Mouse (Mus musculus): ENCODE measurements around the gene Apaf1. TPM values are rescaled to one million over a fixed set of nuclear protein-coding genes. Genes with fewer than 3 reads are reported as not detected.

Gene Apaf1
- polyA plus RNA-seq, 1 experiment from 2014 or later, result 35.9 TPM

GRCm38 (mm10) chr10:91001421-91001820 is 81.1 kb downstream of the Apaf1 start:
- no peak overlapping the region for H3K27ac ChIP-seq
- no peak for ATAC-seq (ENCODE audit: low FRiP score)
- no peaks in the 10 kb centered on the region for H3K4me1 ChIP-seq
- peaks cover 14% of the 10 kb centered on the region for H3K36me3 ChIP-seq
- H3K4me3 ChIP-seq, result no peak overlapping the region
- H3K27me3 ChIP-seq, result no peaks in the 10 kb centered on the region
- no peak overlapping the region for H3K9ac ChIP-seq
- H3K4me2 ChIP-seq (replicated peaks), result no peak overlapping the region
- WGBS, result 75% methylated on average over 13 of the region's 13 CpGs
- H3K9me3 ChIP-seq (replicated peaks), result no peaks in the 10 kb centered on the region

DNA sequence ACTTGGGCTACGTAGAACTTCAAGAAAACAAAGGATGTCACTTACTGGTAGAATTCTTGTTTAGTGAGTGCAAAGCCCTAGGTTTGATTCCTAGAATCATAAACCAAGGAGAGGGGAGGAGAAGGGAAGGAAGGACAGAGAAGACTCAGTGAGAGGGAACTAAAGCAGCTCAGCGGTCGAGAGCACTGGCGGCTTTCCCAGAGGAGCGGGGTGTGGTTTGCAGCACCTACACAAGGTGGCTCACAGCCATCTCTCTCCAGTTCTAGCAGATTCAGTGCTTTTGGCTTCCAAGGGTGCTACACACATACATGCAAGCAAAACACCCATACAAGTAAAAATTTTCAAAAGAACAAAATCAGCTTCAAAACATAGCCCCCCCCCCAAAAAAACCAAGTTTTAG is 82.7 kb downstream of the Apaf1 start:
- no peaks in the 10 kb centered on the region for H3K9me3 ChIP-seq (replicated peaks)
- no peak overlapping the region for H3K27ac ChIP-seq
- H3K4me3 ChIP-seq, result no peak overlapping the region
- 91% methylated on average over 5 of the region's 5 CpGs for WGBS
- no peaks in the 10 kb centered on the region for H3K4me1 ChIP-seq
- peaks cover 26% of the 10 kb centered on the region for H3K36me3 ChIP-seq
- no peak overlapping the region for H3K9ac ChIP-seq
- no peak for ATAC-seq (ENCODE audit: low FRiP score)
- no peaks in the 10 kb centered on the region for H3K27me3 ChIP-seq
- no peak overlapping the region for H3K4me2 ChIP-seq (replicated peaks)

- WGBS, result 85% methylated on average over 5 of the region's 5 CpGs
- Histone ChIP-seq H3K9ac (no peak overlapping the region), H3K27ac (no peak overlapping the region), H3K4me1 (no peaks in the 10 kb centered on the region), H3K27me3 (no peaks in the 10 kb centered on the region), H3K9me3 (replicated peaks) (no peaks in the 10 kb centered on the region), H3K4me2 (replicated peaks) (no peak overlapping the region), H3K36me3 (peaks cover 33% of the 10 kb centered on the region), H3K4me3 (no peak overlapping the region)
- no peak for ATAC-seq (ENCODE audit: low FRiP score)
Observed at GRCm38 (mm10) chr10:90993869-90994268, 88.7 kb downstream of the Apaf1 start.

GRCm38 (mm10) chr10:90992237-90992636 is 90.3 kb downstream of the Apaf1 start:
- peaks cover 30% of the 10 kb centered on the region for H3K36me3 ChIP-seq

GRCm38 (mm10) chr10:90990340-90990739 is 92.2 kb downstream of the Apaf1 start:
- no peak overlapping the region for H3K27ac ChIP-seq
- no peak overlapping the region for H3K9ac ChIP-seq
- H3K4me1 ChIP-seq, result no peaks in the 10 kb centered on the region
- ATAC-seq (ENCODE audit: low FRiP score), result no peak
- no peaks in the 10 kb centered on the region for H3K27me3 ChIP-seq
- WGBS, result 88% methylated on average over 6 of the region's 6 CpGs
- no peaks in the 10 kb centered on the region for H3K9me3 ChIP-seq (replicated peaks)
- no peak overlapping the region for H3K4me3 ChIP-seq
- no peak overlapping the region for H3K4me2 ChIP-seq (replicated peaks)
- peaks cover 15% of the 10 kb centered on the region for H3K36me3 ChIP-seq

More at GRCm38 (mm10) chr10:90992237-90992636, 90.3 kb downstream of the Apaf1 start:
- H3K4me1 ChIP-seq, result no peaks in the 10 kb centered on the region
- no peaks in the 10 kb centered on the region for H3K27me3 ChIP-seq
- H3K9me3 ChIP-seq (replicated peaks), result no peaks in the 10 kb centered on the region
- no peak overlapping the region for H3K4me3 ChIP-seq
- 90% methylated on average over 6 of the region's 6 CpGs for WGBS
- no peak overlapping the region for H3K9ac ChIP-seq
- ATAC-seq (ENCODE audit: low FRiP score), result no peak
- no peak overlapping the region for H3K4me2 ChIP-seq (replicated peaks)
- H3K27ac ChIP-seq, result no peak overlapping the region

DNA sequence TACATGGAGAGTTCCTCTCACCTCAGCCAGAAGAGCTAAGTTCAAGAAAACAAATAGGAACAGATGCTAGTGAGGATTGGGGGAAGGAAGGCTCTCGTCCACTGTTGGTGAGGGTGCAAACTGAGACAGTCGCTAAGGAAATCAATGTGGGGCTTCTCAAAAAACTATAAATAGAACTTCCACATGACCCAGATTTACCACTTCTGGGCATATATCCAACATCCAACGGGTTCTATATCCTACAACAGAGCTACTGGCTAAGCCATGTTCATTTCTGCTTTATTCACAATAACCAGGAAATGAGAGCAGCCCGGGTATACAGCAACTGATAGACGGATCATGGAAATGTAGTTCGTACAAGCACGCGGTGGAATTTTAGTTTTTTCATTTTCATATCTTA is 99.5 kb downstream of the Apaf1 start:
- no peak for ATAC-seq (ENCODE audit: low FRiP score)
- no peak overlapping the region for H3K4me2 ChIP-seq (replicated peaks)

DNA sequence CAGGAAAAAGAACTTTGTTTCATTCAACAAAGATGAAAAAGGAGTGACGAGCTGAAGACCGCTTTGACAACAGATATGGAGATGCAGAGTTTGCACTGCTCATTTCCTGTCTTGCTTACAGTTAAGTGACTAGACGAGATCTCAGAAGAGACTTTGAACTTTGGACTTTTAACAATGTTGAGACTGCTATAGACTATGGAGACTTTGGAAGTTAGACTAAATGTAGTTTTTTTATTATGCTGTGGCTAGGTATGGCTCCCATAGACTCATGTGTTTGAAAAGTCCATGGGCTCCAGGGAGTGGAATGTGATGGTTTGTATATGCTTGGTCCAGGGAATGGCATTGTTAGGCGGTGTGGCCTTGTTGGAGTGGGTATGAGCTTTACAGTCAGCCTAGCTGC is 100.8 kb downstream of the Apaf1 start:
- no peak for ATAC-seq (ENCODE audit: low FRiP score)
- H3K36me3 ChIP-seq, result no peaks in the 10 kb centered on the region
- no peak overlapping the region for H3K9ac ChIP-seq
- no peak overlapping the region for H3K4me2 ChIP-seq (replicated peaks)
- H3K27ac ChIP-seq, result no peak overlapping the region
- no peak overlapping the region for H3K4me3 ChIP-seq
- H3K9me3 ChIP-seq (replicated peaks), result no peaks in the 10 kb centered on the region
- no peaks in the 10 kb centered on the region; the same call in 1 of the 2 replicates for H3K4me1 ChIP-seq
- WGBS, result 88% methylated on average over 4 of the region's 4 CpGs
- no peaks in the 10 kb centered on the region for H3K27me3 ChIP-seq

More for the DNA sequence above, 99.5 kb downstream of the Apaf1 start:
- Histone ChIP-seq H3K27ac (no peak overlapping the region), H3K36me3 (no peaks in the 10 kb centered on the region), H3K9me3 (replicated peaks) (no peaks in the 10 kb centered on the region), H3K9ac (no peak overlapping the region), H3K27me3 (no peaks in the 10 kb centered on the region), H3K4me3 (no peak overlapping the region), H3K4me1 (no peaks in the 10 kb centered on the region; the same call in 1 of the 2 replicates)
- 87% methylated on average over 8 of the region's 8 CpGs for WGBS

DNA sequence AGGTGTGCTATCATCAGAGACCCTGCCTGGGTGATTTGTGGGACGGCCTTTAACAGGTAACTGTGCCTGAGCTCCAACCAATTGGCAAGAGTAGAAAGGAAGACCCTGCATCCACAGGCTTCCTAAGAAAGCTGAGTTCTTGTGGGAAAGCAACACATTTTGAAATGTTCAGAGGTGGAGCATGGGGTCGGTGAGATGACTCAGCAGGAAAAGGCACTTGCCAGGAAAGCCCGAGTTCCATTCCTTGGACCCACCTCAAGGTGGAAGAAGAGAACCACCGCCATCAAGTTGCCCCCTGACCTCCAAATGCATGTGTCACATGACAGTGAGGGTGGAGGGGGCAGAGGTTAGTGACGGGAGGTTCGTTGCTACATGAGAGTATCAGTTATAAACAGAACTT is 108.1 kb downstream of the Apaf1 start:
- Histone ChIP-seq H3K9me3 (replicated peaks) (no peaks in the 10 kb centered on the region), H3K4me3 (no peak overlapping the region), H3K9ac (no peak overlapping the region), H3K36me3 (no peaks in the 10 kb centered on the region), H3K27ac (no peak overlapping the region), H3K27me3 (peaks cover 8% of the 10 kb centered on the region), H3K4me2 (replicated peaks) (no peak overlapping the region), H3K4me1 (peaks cover 9% of the 10 kb centered on the region)
- ATAC-seq (ENCODE audit: low FRiP score), result no peak
- 87% methylated on average over 6 of the region's 6 CpGs for WGBS

- 64% methylated on average over 2 of the region's 2 CpGs for WGBS
- H3K4me1 ChIP-seq, result peaks cover 12% of the 10 kb centered on the region
- no peak overlapping the region for H3K27ac ChIP-seq
- H3K4me2 ChIP-seq (replicated peaks), result no peak overlapping the region
- ATAC-seq (ENCODE audit: low FRiP score), result no peak
- peaks cover 12% of the 10 kb centered on the region for H3K27me3 ChIP-seq
- H3K9ac ChIP-seq, result no peak overlapping the region
- H3K36me3 ChIP-seq, result no peaks in the 10 kb centered on the region
- no peaks in the 10 kb centered on the region for H3K9me3 ChIP-seq (replicated peaks)
- no peak overlapping the region for H3K4me3 ChIP-seq
Observed at GRCm38 (mm10) chr10:90974084-90974483, 108.5 kb downstream of the Apaf1 start.

DNA sequence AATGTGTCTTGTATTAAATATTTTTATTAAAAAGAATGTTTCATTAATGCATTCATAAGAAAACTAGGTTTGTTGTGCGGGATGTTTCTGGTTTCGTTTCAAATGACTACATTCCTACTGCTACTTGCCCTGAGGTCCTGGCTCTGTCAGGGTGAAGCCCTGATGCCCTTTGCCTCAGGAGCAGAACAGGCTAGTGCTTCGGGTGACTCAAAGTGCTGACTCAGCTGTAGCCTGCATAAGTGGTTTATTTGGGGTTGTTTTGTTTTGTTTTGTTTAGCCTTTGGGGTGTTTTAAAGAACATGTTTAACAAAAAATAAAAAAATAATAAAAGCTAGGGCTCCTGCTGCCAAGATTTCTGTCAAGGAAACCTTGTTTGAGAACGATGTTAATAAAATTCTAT is 112.0 kb downstream of the Apaf1 start:
- H3K4me1 ChIP-seq, result peaks cover 23% of the 10 kb centered on the region
- ATAC-seq (ENCODE audit: low FRiP score), result no peak
- H3K36me3 ChIP-seq, result no peaks in the 10 kb centered on the region
- H3K9ac ChIP-seq, result no peak overlapping the region
- no peak overlapping the region for H3K27ac ChIP-seq
- no peak overlapping the region for H3K4me2 ChIP-seq (replicated peaks)
- no peaks in the 10 kb centered on the region for H3K9me3 ChIP-seq (replicated peaks)
- peaks cover 38% of the 10 kb centered on the region for H3K27me3 ChIP-seq
- H3K4me3 ChIP-seq, result no peak overlapping the region
- 33% methylated on average over 4 of the region's 4 CpGs for WGBS

DNA sequence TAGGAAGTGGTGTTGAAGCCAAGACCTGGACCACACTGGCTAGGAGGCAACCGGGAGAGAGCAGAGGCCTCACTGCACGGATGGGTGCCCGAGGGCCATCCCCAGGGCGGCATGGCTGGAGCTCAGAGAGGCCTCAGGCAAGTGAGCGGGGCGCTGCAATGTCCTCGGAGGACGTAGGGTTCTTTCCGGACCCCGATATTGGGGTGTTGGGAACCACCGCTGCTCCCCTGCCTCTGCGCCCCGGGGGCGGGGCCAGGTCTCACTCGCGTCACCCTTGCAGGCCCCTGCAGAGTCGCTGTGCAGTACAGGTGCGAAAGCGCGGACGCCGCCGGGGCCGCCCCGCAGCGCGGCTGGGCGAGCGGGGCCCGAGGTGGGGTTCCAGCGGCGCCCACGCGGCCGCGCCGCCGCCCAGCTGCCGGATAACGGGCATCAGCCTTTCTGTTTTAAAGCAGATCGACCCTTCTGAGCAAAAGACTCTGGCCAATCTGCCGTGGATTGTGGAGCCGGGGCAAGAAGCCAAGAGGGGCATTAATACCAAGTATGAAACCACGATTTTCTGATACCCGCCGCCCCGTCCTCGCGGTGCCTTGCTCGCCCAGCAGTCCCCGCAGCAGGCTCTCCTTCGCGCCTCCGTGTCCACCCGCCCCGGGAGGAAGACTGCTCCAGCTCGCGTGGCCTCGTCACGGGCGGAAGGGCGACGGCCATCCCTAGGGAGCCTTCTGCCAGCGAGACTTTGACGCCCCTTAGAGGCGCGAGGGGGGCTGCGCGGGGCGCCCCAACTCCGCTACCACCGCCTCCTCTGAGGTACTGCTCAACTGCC is 113.0 kb downstream of the Apaf1 start:
- peak; percentile 49 for ATAC-seq (ENCODE audit: low FRiP score)
- 3% methylated on average over 72 of the region's 72 CpGs for WGBS
- peak overlapping the region; percentile 59 for H3K9ac ChIP-seq
- H3K4me3 ChIP-seq, result peak overlapping the region; percentile 41
- H3K36me3 ChIP-seq, result no peaks in the 10 kb centered on the region
- peak overlapping the region; percentile 93 for H3K4me2 ChIP-seq (replicated peaks)
- no peaks in the 10 kb centered on the region for H3K9me3 ChIP-seq (replicated peaks)
- peaks cover 28% of the 10 kb centered on the region for H3K4me1 ChIP-seq
- no peak overlapping the region for H3K27ac ChIP-seq
- H3K27me3 ChIP-seq, result peaks cover 40% of the 10 kb centered on the region

GRCm38 (mm10) chr10:90968247-90968646 is 114.3 kb downstream of the Apaf1 start:
- H3K4me3 ChIP-seq, result no peak overlapping the region
- H3K9me3 ChIP-seq (replicated peaks), result no peaks in the 10 kb centered on the region
- peaks cover 29% of the 10 kb centered on the region for H3K4me1 ChIP-seq
- 88% methylated on average over 10 of the region's 10 CpGs for WGBS
- peaks cover 40% of the 10 kb centered on the region for H3K27me3 ChIP-seq
- no peak overlapping the region for H3K27ac ChIP-seq
- no peak overlapping the region for H3K4me2 ChIP-seq (replicated peaks)
- no peaks in the 10 kb centered on the region for H3K36me3 ChIP-seq
- no peak for ATAC-seq (ENCODE audit: low FRiP score)
- no peak overlapping the region for H3K9ac ChIP-seq

- H3K4me3 ChIP-seq, result no peak overlapping the region
- 20% methylated on average over 9 of the region's 9 CpGs for WGBS
- peak overlapping the region; percentile 21; the same call in 1 of the 2 replicates for H3K4me2 ChIP-seq (replicated peaks)
- H3K27me3 ChIP-seq, result peaks cover 40% of the 10 kb centered on the region
- H3K4me1 ChIP-seq, result peaks cover 29% of the 10 kb centered on the region
- no peaks in the 10 kb centered on the region for H3K9me3 ChIP-seq (replicated peaks)
- no peaks in the 10 kb centered on the region for H3K36me3 ChIP-seq
- no peak for ATAC-seq (ENCODE audit: low FRiP score)
- H3K9ac ChIP-seq, result no peak overlapping the region
- no peak overlapping the region for H3K27ac ChIP-seq
Observed at GRCm38 (mm10) chr10:90966821-90967220, 115.7 kb downstream of the Apaf1 start.
